Mouse (Mus musculus) forebrain, embryonic 11.5 days (tissue): ENCODE data around the gene Nek7. TPM values are rescaled to one million over a fixed set of nuclear protein-coding genes. Genes with fewer than 3 reads are reported as not detected.

ENCODE experiments used
- ATAC-seq: fragments of 200-750 bp; cut with Nextera tagmentation; replicated peaks from 2 replicates; pipeline ENCODE4 v1.8.0; 2017; ENCODE audit warnings: moderate TSS enrichment; ENCODE audit not compliant: low FRiP score
- DNase-seq: peaks from one replicate; pipeline ENCODE4 v3.0.0-alpha.2; 2017; ENCODE audit warnings: low spot score
- H3K27ac ChIP-seq: fragments of 300-500 bp; sonication (generic); 2 replicates; pipeline ENCODE4 v1.5.1; 2014; ENCODE audit warnings: low read depth, low read length
- H3K27me3 ChIP-seq: fragments of 300-500 bp; sonication (generic); 2 replicates; pipeline ENCODE4 v1.6.1; 2014; ENCODE audit warnings: mild to moderate bottlenecking, low read length, mixed read lengths; ENCODE audit not compliant: control insufficient read depth, insufficient read depth
- H3K36me3 ChIP-seq: fragments of 300-500 bp; sonication (generic); 2 replicates; pipeline ENCODE4 v1.6.1; 2014; ENCODE audit warnings: mild to moderate bottlenecking, low read length, moderate library complexity, mixed read lengths; ENCODE audit not compliant: control insufficient read depth, insufficient read depth
- H3K4me1 ChIP-seq: fragments of 300-500 bp; sonication (generic); replicated peaks from 2 replicates; pipeline ENCODE4 v1.6.1; 2014; ENCODE audit warnings: low read length, mixed read lengths; ENCODE audit not compliant: control insufficient read depth, insufficient read depth
- H3K4me2 ChIP-seq: fragments of 300-500 bp; sonication (generic); 2 replicates; pipeline ENCODE4 v1.6.1; 2014; ENCODE audit warnings: low read depth, mild to moderate bottlenecking, low read length, moderate library complexity, mixed read lengths; ENCODE audit not compliant: severe bottlenecking
- H3K4me3 ChIP-seq: fragments of 300-500 bp; sonication (generic); 2 replicates; pipeline ENCODE4 v1.5.1; 2014; ENCODE audit warnings: low read depth, low read length
- H3K9ac ChIP-seq: fragments of 300-500 bp; sonication (generic); 2 replicates; pipeline ENCODE4 v1.6.1; 2014; ENCODE audit warnings: low read length
- H3K9me3 ChIP-seq: fragments of 300-500 bp; sonication (generic); 2 replicates; pipeline ENCODE4 v1.6.1; 2016; ENCODE audit warnings: low read length, mixed read lengths; ENCODE audit not compliant: control insufficient read depth
- WGBS: fragments of 180-500 bp; shearing (Covaris S2); extraction: QIAGEN DNeasy Blood & Tissue Kit; methylation state at CpG from one replicate; pipeline ENCODE4 v1.1.7; 2014; 5-methylcytosine and 5-hydroxymethylcytosine counted together
- polyA plus RNA-seq: library from polyadenylated mRNA; unstranded; fragments of >200 nt; fragmentation: Nextera tagmentation; extraction: Ambion mirVana; gene quantifications from 2 replicates; pipeline ENCODE4 v1.2.1, GENCODE M21; 2014

Nek7 gene
- polyA plus RNA-seq, 1 experiment from 2014 or later: 30.7 TPM

DNA sequence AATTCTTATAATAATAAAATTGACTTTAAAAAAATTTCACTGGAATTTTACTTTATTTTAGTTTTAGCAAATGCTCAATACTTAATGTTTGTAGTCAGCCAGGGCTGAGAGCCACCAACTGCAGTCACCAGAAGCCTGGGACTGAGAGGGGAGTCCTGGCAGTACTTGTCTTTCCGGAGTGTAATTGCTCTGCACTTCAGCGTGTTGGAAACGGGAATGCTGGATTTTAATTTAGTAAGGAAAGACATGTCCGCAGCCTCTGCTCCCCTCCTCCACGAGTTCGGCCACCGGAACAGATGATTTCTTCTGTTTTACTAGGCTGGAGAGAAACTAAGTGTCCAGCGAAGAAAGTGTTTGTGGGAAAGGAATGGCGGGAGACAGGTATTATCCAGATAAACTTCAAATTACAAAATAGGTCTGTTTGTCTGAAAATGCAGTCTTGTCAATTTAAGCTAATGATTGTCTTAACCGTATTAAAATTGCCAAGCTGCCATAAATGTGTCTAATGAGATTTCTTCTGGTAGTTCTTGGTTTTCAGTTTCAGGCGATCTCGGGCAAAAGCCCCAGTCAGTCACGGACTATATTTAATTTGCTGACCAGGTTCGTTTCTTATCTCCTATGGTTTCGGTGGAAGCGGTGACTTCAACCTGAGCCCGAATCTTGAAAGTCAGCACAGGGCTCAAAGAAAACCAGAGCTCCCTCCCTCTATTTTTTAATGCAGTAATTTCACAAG, 2.5 kb downstream of the Nek7 start:
- Histone ChIP-seq H3K27me3 (no peaks in the 10 kb centered on the region), H3K9me3 (no peaks in the 10 kb centered on the region), H3K9ac (peak overlapping the region; percentile 60), H3K4me3 (peak overlapping the region; percentile 82), H3K4me2 (peak overlapping the region; percentile 71), H3K4me1 (no peaks in the 10 kb centered on the region; the same call in 1 of the 2 replicates), H3K36me3 (no peaks in the 10 kb centered on the region), H3K27ac (no peak overlapping the region)
- WGBS: 29% methylated on average over 17 of the region's 17 CpGs
- DNase-seq: no peak
- ATAC-seq: no peak

GRCm38 (mm10) chr1:138615388-138615787, 4.6 kb downstream of the Nek7 start:
- H3K4me2 ChIP-seq: no peak overlapping the region
- H3K4me3 ChIP-seq: no peak overlapping the region
- no peaks in the 10 kb centered on the region for H3K36me3 ChIP-seq
- ATAC-seq (no peak), DNase-seq (no peak)
- H3K27ac ChIP-seq: no peak overlapping the region
- no peak overlapping the region for H3K9ac ChIP-seq
- H3K27me3 ChIP-seq: no peaks in the 10 kb centered on the region
- 73% methylated on average over 3 of the region's 3 CpGs for WGBS
- no peaks in the 10 kb centered on the region for H3K9me3 ChIP-seq
- no peaks in the 10 kb centered on the region; the same call in 1 of the 2 replicates for H3K4me1 ChIP-seq

DNA sequence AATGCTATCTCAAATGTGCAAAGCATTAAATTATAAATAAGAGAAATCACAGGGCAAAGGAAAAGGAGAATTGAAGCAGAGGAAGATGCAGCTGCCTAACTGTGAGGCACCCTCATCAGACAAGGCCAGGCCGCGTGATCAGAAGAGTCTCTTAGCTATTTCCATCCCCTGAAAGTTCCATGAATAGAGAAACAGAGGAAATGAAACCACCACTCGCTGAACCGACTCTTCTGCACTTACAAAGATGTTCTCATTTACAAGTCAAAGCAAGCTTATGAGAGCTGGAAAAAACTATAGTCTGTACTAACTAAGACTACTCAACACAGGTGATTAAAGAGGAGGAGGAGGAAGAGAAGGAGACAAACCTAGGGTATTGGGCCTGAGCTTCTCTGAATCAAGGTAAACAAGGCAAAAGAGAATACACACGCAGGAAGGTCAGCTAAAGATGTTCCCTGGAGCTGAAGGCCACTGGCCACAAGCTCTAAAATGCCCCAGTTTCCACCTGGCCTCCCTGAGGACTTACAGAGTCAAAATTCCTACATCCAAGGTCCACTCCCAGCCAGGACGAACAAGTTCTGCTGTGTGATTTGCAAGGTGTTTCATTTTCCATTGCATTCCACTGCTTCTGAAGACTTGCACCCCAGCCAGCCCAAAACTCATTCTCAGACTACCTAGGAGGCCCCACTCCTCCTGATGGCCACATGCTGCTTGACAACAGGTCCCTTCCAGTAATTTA, 5.2 kb downstream of the Nek7 start:
- Histone ChIP-seq H3K4me3 (no peak overlapping the region), H3K4me2 (no peak overlapping the region), H3K9ac (no peak overlapping the region), H3K4me1 (no peaks in the 10 kb centered on the region; the same call in 1 of the 2 replicates), H3K27me3 (no peaks in the 10 kb centered on the region), H3K36me3 (no peaks in the 10 kb centered on the region), H3K9me3 (no peaks in the 10 kb centered on the region), H3K27ac (no peak overlapping the region)
- WGBS: 62% methylated on average over 6 of the region's 6 CpGs
- no peak for ATAC-seq
- DNase-seq: no peak

DNA sequence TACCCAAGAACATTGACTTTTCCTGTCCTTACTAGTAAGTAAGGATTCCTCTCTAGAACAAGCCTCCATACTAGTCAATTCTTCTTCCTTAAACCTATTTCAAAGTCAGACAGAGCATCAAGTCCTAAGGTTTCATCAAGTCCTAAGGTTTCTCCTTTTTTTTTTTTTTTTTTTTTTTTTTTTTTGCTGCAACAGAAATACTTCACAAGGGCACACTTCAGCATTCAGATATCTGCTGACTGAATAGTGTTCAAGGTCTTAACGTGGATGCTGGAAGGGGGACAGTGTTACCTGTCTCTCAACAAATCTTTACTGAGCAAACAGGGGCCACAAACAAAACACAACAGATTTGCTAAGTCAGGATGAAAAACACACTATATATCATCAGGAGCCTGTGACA, 7.8 kb downstream of the Nek7 start:
- Histone ChIP-seq H3K36me3 (no peaks in the 10 kb centered on the region), H3K9ac (no peak overlapping the region), H3K27me3 (no peaks in the 10 kb centered on the region), H3K4me3 (no peak overlapping the region), H3K4me2 (no peak overlapping the region), H3K4me1 (no peaks in the 10 kb centered on the region), H3K9me3 (no peaks in the 10 kb centered on the region), H3K27ac (no peak overlapping the region)
- ATAC-seq (no peak), DNase-seq (no peak)
- WGBS: 94% methylated on average over 1 of the region's 1 CpGs

DNA sequence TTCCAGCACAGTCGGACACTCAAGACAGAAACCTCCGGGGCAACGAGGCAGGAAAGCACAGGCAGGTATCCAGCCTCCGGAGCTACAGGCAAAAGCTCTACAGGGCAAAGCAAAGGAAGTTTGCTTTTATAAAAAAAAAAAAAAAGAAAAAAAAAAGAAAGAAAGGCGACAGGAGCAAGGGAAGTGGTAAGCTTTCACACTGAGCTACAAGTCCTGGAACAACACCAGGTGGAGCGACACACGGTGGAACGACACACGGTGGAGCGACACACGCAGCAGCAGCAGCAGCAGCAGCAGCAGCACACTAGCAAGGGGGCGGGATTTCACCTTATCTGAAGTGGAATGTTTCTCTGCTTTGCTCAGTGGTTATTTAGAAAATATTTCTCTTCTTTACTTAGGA, 10.8 kb downstream of the Nek7 start:
- DNase-seq (no peak), ATAC-seq (no peak)
- 95% methylated on average over 12 of the region's 12 CpGs for WGBS
- no peaks in the 10 kb centered on the region for H3K4me1 ChIP-seq
- no peak overlapping the region for H3K9ac ChIP-seq
- no peaks in the 10 kb centered on the region for H3K27me3 ChIP-seq
- no peak overlapping the region for H3K4me2 ChIP-seq
- H3K9me3 ChIP-seq: no peaks in the 10 kb centered on the region
- H3K27ac ChIP-seq: no peak overlapping the region
- H3K36me3 ChIP-seq: no peaks in the 10 kb centered on the region
- H3K4me3 ChIP-seq: no peak overlapping the region

DNA sequence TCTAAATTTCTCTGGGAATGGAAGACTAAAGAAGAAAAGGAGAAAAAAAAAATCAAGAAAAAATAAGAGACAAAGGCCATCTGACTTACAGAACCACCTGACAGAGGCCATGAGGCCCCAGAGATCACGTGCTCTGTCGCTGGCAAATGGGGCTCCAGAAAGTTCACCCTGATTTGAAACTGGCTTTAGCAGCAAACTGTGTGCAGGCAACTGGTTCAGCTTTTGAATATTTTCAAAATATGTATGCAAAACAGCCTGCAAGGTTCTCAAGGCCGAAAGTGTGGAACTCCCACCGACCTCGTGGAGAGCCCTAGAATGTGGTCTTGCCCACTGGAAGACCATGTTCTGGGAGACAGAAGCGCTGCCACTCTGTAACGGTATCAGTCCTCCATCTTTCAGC, 11.6 kb downstream of the Nek7 start:
- no peak for ATAC-seq
- H3K36me3 ChIP-seq: no peaks in the 10 kb centered on the region
- H3K27me3 ChIP-seq: no peaks in the 10 kb centered on the region
- no peak overlapping the region for H3K9ac ChIP-seq
- no peak overlapping the region for H3K4me3 ChIP-seq
- H3K9me3 ChIP-seq: no peaks in the 10 kb centered on the region
- DNase-seq: no peak
- 92% methylated on average over 7 of the region's 7 CpGs for WGBS
- H3K4me1 ChIP-seq: no peaks in the 10 kb centered on the region
- no peak overlapping the region for H3K27ac ChIP-seq
- H3K4me2 ChIP-seq: no peak overlapping the region

GRCm38 (mm10) chr1:138607862-138608261, 12.1 kb downstream of the Nek7 start:
- Histone ChIP-seq H3K27ac (no peak overlapping the region), H3K4me1 (no peaks in the 10 kb centered on the region), H3K9me3 (no peaks in the 10 kb centered on the region), H3K4me2 (no peak overlapping the region), H3K4me3 (no peak overlapping the region), H3K27me3 (no peaks in the 10 kb centered on the region), H3K36me3 (no peaks in the 10 kb centered on the region), H3K9ac (no peak overlapping the region)
- no peak for ATAC-seq
- WGBS: 90% methylated on average over 7 of the region's 7 CpGs
- DNase-seq: no peak

- no peaks in the 10 kb centered on the region for H3K27me3 ChIP-seq
- H3K27ac ChIP-seq: no peak overlapping the region
- no peaks in the 10 kb centered on the region for H3K4me1 ChIP-seq
- no peaks in the 10 kb centered on the region for H3K9me3 ChIP-seq
- H3K36me3 ChIP-seq: no peaks in the 10 kb centered on the region
- 89% methylated on average over 8 of the region's 8 CpGs for WGBS
- ATAC-seq (no peak), DNase-seq (no peak)
- no peak overlapping the region for H3K9ac ChIP-seq
- no peak overlapping the region for H3K4me3 ChIP-seq
- no peak overlapping the region for H3K4me2 ChIP-seq
Observed at GRCm38 (mm10) chr1:138606771-138607170, 13.2 kb downstream of the Nek7 start.

DNA sequence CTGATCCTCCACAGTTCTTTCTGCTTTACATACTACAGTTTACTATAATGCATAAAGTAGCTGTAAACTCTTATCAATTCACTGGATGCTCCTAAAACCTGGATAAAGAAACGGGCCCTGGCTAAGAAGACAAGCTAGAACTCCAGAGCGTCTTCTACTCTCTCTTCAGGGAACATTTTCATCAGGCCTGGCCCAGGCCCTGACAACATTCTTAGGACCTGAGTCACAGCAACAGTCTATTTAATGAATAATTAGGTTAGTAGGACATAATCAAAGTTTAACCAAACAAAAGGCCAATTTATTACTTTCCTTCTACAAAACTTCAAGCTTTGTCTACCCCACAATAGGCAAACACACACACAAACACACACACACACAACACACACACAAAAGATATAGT, 15.2 kb downstream of the Nek7 start:
- no peaks in the 10 kb centered on the region for H3K27me3 ChIP-seq
- no peak overlapping the region for H3K4me2 ChIP-seq
- no peaks in the 10 kb centered on the region for H3K9me3 ChIP-seq
- WGBS: 81% methylated on average over 2 of the region's 2 CpGs
- no peak overlapping the region for H3K27ac ChIP-seq
- DNase-seq (no peak), ATAC-seq (no peak)
- no peaks in the 10 kb centered on the region for H3K36me3 ChIP-seq
- no peak overlapping the region for H3K9ac ChIP-seq
- no peaks in the 10 kb centered on the region for H3K4me1 ChIP-seq
- no peak overlapping the region for H3K4me3 ChIP-seq
